Mouse (Mus musculus) cerebellum, postnatal 4 days (tissue): Measurements from ENCODE around the gene Pibf1.

Experiments
- DNase-seq, 2 experiments: peaks; one replicate each; pipeline ENCODE4 v3.0.0; 2022; ENCODE audit warnings: low spot score in 2 of 2, mixed read lengths in 1 of 2

The Pibf1 gene

GRCm38 (mm10) chr14:99141786-99142633, 42.8 kb downstream of the Pibf1 start:
- peak; percentile 77 to 84 for DNase-seq

- no peak for DNase-seq
Measured at GRCm38 (mm10) chr14:99146841-99147240, 47.6 kb downstream of the Pibf1 start.

GRCm38 (mm10) chr14:99152683-99153082, 53.5 kb downstream of the Pibf1 start:
- no peak for DNase-seq

GRCm38 (mm10) chr14:99159940-99160339, 60.7 kb downstream of the Pibf1 start:
- DNase-seq = no peak

GRCm38 (mm10) chr14:99163051-99163450, 63.8 kb downstream of the Pibf1 start:
- no peak for DNase-seq

GRCm38 (mm10) chr14:99174138-99174745, 75.0 kb downstream of the Pibf1 start:
- DNase-seq = no peak

DNA sequence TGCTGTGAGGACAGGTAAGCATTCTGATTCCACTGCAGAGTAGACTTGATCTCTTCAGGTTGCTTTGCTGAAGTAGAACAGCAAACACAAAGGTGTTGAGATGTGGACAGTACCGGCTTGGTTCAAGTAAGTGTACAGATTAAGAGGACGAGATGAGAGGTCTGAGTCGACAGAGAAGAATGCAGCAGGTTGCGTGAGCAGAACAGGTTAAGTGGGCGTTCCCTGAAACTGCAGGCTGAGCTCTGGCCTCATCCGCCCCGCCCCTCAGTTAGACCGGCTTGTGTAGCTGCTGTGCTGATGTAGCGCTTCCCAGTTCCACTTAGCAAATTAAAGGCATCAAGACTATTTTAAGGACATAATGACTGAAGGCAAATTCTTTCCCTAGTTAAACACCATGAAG, 77.3 kb downstream of the Pibf1 start:
- no peak for DNase-seq

GRCm38 (mm10) chr14:99190153-99190790, 91.0 kb downstream of the Pibf1 start:
- DNase-seq = no peak

DNA sequence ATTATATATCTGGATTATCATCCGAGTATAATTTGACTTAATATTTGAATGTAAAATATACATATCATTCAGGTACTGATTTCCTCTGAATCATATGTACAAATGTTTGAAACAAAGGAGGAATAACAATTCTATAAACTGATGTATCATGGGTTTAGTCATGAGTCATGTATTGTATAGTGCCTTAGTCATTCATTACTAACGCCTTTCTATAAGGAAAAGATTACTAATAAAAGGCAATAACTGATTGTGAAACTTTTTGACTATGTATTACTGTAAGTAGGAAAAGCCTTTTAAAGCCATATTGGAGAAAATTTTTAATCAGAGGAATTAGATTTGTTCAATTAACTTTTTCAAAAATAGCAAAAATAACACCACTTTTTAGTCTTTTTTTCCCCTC, 106.6 kb downstream of the Pibf1 start:
- DNase-seq = no peak

GRCm38 (mm10) chr14:99206591-99206990, 107.4 kb downstream of the Pibf1 start:
- no peak for DNase-seq

- no peak for DNase-seq
Measured at GRCm38 (mm10) chr14:99210431-99210830, 111.2 kb downstream of the Pibf1 start.

GRCm38 (mm10) chr14:99218396-99219012, 119.3 kb downstream of the Pibf1 start:
- DNase-seq = no peak

- no peak for DNase-seq
Measured at GRCm38 (mm10) chr14:99219757-99220171, 120.5 kb downstream of the Pibf1 start.

- DNase-seq = no peak
Measured at GRCm38 (mm10) chr14:99225929-99226328, 126.7 kb downstream of the Pibf1 start.

GRCm38 (mm10) chr14:99229071-99229780, 130.0 kb downstream of the Pibf1 start:
- no peak for DNase-seq

DNA sequence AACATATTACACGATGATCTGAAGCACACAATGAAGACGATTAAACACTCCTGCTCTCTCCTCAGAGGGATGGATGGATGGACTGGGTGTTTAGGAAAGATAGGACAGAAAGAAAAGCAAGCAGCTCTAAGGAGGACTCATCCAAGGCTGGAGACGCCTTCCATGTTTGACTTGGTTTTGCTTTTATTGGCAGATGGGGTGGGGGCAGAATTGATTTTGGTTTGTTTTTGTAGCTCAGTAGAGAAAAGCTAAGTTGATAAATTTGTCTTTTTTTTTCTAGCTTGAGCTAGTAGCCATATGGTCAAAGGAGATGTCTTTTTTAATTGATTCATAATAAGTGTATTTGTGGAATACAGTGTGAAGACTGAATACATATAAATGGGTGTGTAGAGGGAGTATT, 133.8 kb downstream of the Pibf1 start:
- no peak for DNase-seq

DNA sequence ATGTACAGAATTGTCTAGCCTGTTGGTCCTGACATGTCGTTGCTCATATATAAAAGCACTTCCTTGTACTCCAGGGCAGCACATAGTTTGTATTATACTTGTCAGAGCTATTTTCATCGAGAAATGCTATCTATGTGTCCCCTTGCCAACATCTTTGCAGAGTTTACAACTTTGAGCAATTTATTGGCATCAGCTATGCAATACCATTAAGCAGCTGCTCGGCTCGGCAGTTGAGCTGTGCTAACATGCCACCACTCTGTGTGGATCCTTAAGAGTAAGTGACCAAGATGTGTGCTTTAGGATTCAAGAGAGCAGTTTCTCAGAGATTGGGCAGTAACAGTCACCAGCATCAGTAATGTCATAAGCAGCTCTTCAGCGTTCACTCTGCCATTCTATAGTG, 137.9 kb downstream of the Pibf1 start:
- no peak for DNase-seq

DNA sequence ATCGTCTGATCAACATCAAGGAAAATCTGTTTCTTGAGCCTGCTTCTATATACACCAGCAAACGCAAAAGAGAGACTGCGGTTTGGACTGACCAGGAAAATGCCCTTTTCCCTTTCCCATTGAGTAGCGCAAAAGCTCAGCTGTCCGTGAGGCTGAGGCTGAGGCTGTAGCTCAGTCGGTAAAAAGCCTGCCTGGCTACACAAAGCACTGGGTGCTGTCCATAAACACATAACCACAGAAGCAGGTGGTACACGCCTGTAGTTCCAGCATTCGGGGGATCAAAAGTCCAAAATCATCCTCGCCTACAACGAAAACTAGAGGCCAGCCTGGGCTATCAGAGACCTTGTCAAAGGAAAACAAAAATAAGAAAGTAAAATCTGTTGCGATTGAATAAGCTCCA, 141.3 kb downstream of the Pibf1 start:
- no peak for DNase-seq

DNA sequence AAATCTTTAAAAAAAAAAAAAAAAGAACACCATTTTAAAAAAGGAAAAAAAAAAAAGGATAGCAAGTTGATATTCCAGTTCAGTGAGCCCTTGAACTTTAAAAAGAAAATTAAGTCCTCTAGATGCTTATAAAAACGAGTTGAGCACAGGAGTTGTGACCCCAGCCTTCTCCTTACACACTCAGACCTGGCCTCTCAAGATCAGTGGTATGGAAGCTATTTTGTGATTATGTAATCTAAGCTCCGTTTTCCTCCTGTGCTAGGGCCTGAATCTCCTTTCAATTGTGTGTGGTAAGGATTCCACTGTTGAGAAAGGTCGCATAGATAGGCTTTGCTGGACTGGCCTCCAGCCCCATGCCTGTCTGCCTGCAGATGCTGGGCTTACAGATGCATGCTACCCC, 145.3 kb downstream of the Pibf1 start:
- no peak for DNase-seq

GRCm38 (mm10) chr14:99262026-99262425, 162.8 kb downstream of the Pibf1 start:
- no peak for DNase-seq

GRCm38 (mm10) chr14:99263816-99264215, 164.6 kb downstream of the Pibf1 start:
- DNase-seq = no peak

DNA sequence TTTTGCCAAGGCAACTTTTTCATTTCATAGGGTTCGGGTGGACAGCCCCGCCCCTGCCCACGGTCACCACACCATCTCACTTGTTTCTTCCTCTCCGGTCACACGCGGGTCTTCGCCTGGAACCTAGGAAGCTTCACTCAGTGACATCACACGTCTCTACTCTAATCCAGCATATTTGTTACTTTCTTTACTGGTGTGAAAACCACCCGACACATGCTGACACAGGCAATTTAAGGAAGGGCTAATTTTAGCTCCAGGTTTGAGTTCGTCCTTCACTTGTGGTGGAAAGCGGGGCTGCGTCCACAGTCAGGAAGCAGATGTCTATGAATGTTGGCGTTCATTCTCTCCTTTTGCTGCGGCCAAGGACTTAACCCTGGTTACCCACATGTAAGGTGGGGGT, 166.6 kb downstream of the Pibf1 start:
- DNase-seq = no peak
